Mouse (Mus musculus) hindbrain, postnatal 0 days (tissue): ENCODE data around the gene Masp1. TPM values are rescaled to one million over a fixed set of nuclear protein-coding genes. Genes with fewer than 3 reads are reported as not detected.

Experiments used
- ATAC-seq: fragments of 200-750 bp; cut with Nextera tagmentation; 2 replicates; pipeline ENCODE4 v1.8.0; 2017; ENCODE audit warnings: mild to moderate bottlenecking, moderate TSS enrichment, moderate library complexity
- DNase-seq: peaks from one replicate; pipeline ENCODE4 v3.0.0-alpha.2; 2015; ENCODE audit warnings: low spot score
- H3K27ac ChIP-seq: fragments of 300-500 bp; sonication (generic); 2 replicates; pipeline ENCODE4 v1.5.1; 2014; ENCODE audit warnings: mild to moderate bottlenecking
- H3K27me3 ChIP-seq: fragments of 300-500 bp; sonication (generic); 2 replicates; pipeline ENCODE4 v1.6.1; 2014; ENCODE audit warnings: low read length, mixed read lengths; ENCODE audit not compliant: insufficient read depth
- H3K36me3 ChIP-seq: fragments of 300-500 bp; sonication (generic); 2 replicates; pipeline ENCODE4 v1.6.1; 2014; ENCODE audit warnings: low read length, mixed read lengths; ENCODE audit not compliant: insufficient read depth
- H3K4me1 ChIP-seq: fragments of 300-500 bp; sonication (generic); 2 replicates; pipeline ENCODE4 v1.6.1; 2014; ENCODE audit warnings: antibody characterized with exemption, low read length, mixed read lengths; ENCODE audit not compliant: insufficient read depth
- H3K4me2 ChIP-seq: fragments of 300-500 bp; sonication (generic); 2 replicates; pipeline ENCODE4 v1.6.1; 2014; ENCODE audit warnings: low read depth, mild to moderate bottlenecking, low read length, moderate library complexity, mixed read lengths
- H3K4me3 ChIP-seq: fragments of 300-500 bp; sonication (generic); 2 replicates; pipeline ENCODE4 v1.5.1; 2014; ENCODE audit warnings: low read length
- H3K9ac ChIP-seq: fragments of 300-500 bp; sonication (generic); replicated peaks from 2 replicates; pipeline ENCODE4 v1.6.1; 2014; ENCODE audit warnings: mild to moderate bottlenecking, low read length, moderate library complexity, mixed read lengths
- H3K9me3 ChIP-seq: fragments of 300-500 bp; sonication (generic); 2 replicates; pipeline ENCODE4 v1.6.1; 2016; ENCODE audit warnings: low read length, mixed read lengths
- CTCF ChIP-seq: IDR thresholded peaks from 2 replicates; pipeline ENCODE4 v1.5.1; 2016; ENCODE audit warnings: antibody characterized with exemption, control low read depth, low read depth
- WGBS: fragments of 180-500 bp; shearing (Covaris S2); extraction: QIAGEN DNeasy Blood & Tissue Kit; methylation state at CpG from one replicate; pipeline ENCODE4 v1.1.7; 2014; 5-methylcytosine and 5-hydroxymethylcytosine counted together
- polyA plus RNA-seq: library from polyadenylated mRNA; unstranded; fragments of >200 nt; fragmentation: Nextera tagmentation; extraction: Ambion mirVana; gene quantifications from 2 replicates; pipeline ENCODE4 v1.2.1, GENCODE M21; 2015
- total RNA-seq: library from RNA; depleted of rRNA; stranded (reverse); fragments of >200 nt; gene quantifications from 2 replicates; pipeline ENCODE4 v1.2.3, GENCODE M21; 2014; rRNA removed

The Masp1 gene
- total and polyA plus RNA-seq, 2 experiments from 2014 or later: 21.9 to 34.8 TPM

- no peak overlapping the region for H3K9ac ChIP-seq
- no peak overlapping the region for H3K27ac ChIP-seq
- peak; percentile 87 for TF ChIP-seq CTCF
- H3K4me3 ChIP-seq: no peak overlapping the region
- ATAC-seq (no peak), DNase-seq (peak; percentile 88)
- H3K4me2 ChIP-seq: no peak overlapping the region
- H3K27me3 ChIP-seq: no peaks in the 10 kb centered on the region
- no peaks in the 10 kb centered on the region for H3K4me1 ChIP-seq
- H3K9me3 ChIP-seq: no peaks in the 10 kb centered on the region
- 47% methylated on average over 8 of the region's 8 CpGs for WGBS
- no peaks in the 10 kb centered on the region for H3K36me3 ChIP-seq
These were observed 117.4 kb downstream of the Masp1 start for GRCm38 (mm10) chr16:23403008-23403755.

GRCm38 (mm10) chr16:23401959-23402358 is 118.7 kb downstream of the Masp1 start:
- no peaks in the 10 kb centered on the region for H3K27me3 ChIP-seq

GRCm38 (mm10) chr16:23401463-23401862 is 119.2 kb downstream of the Masp1 start:
- Histone ChIP-seq H3K4me3 (no peak overlapping the region), H3K4me1 (no peaks in the 10 kb centered on the region), H3K27ac (no peak overlapping the region), H3K9me3 (no peaks in the 10 kb centered on the region), H3K36me3 (no peaks in the 10 kb centered on the region), H3K9ac (no peak overlapping the region), H3K4me2 (no peak overlapping the region), H3K27me3 (no peaks in the 10 kb centered on the region)
- no peak for ATAC-seq
- TF ChIP-seq CTCF: no peak
- DNase-seq: no peak
- WGBS: 62% methylated on average over 4 of the region's 4 CpGs

More at GRCm38 (mm10) chr16:23401959-23402358, 118.7 kb downstream of the Masp1 start:
- no peak for TF ChIP-seq CTCF
- Histone ChIP-seq H3K4me1 (no peaks in the 10 kb centered on the region), H3K27ac (no peak overlapping the region), H3K9ac (no peak overlapping the region), H3K9me3 (no peaks in the 10 kb centered on the region), H3K4me2 (no peak overlapping the region), H3K36me3 (no peaks in the 10 kb centered on the region), H3K4me3 (no peak overlapping the region)
- DNase-seq (no peak), ATAC-seq (no peak)
- WGBS: 68% methylated on average over 3 of the region's 3 CpGs

Other genes with a start within 250 kb of the Masp1 start
- gene Rtp1, start 91.7 kb downstream of the Masp1 start, total RNA-seq: 0.29 and 0.99 TPM in 2 replicates
- gene Rtp1, start 91.7 kb downstream of the Masp1 start, polyA plus RNA-seq: 0.21 and 0.36 TPM in 2 replicates
- gene Rtp4, start 524 bp downstream of the Masp1 start, total RNA-seq: 4.7 and 11.7 TPM in 2 replicates
- 8.6 and 9.9 TPM in 2 replicates for gene Rtp4, start 524 bp downstream of the Masp1 start, polyA plus RNA-seq